Mouse (Mus musculus) limb, embryonic 12.5 days (tissue): ENCODE measurements around the gene Csdc2. TPM values are rescaled to one million over a fixed set of nuclear protein-coding genes. Genes with fewer than 3 reads are reported as not detected.
A peak's percentile ranks its signal among the peaks of the same experiment; 100 is the strongest.

Experiments
- ATAC-seq: fragments of 200-750 bp; cut with Nextera tagmentation; 2 replicates; pipeline ENCODE4 v1.8.0; 2017; ENCODE audit warnings: low read depth, moderate TSS enrichment; ENCODE audit not compliant: insufficient number of reproducible peaks, insufficient read depth, low FRiP score, low TSS enrichment
- H3K27ac ChIP-seq: fragments of 300-500 bp; sonication (generic); 2 replicates; pipeline ENCODE4 v1.5.1; 2016; ENCODE audit warnings: mild to moderate bottlenecking, moderate library complexity
- H3K27me3 ChIP-seq: fragments of 300-500 bp; sonication (generic); 2 replicates; pipeline ENCODE4 v1.6.1; 2016; ENCODE audit warnings: mild to moderate bottlenecking, moderate library complexity
- H3K36me3 ChIP-seq: fragments of 300-500 bp; sonication (generic); 2 replicates; pipeline ENCODE4 v1.6.1; 2016; ENCODE audit warnings: mild to moderate bottlenecking, moderate library complexity
- H3K4me1 ChIP-seq: fragments of 300-500 bp; sonication (generic); replicated peaks from 2 replicates; pipeline ENCODE4 v1.6.1; 2016
- H3K4me2 ChIP-seq: fragments of 300-500 bp; sonication (generic); 2 replicates; pipeline ENCODE4 v1.6.1; 2016; ENCODE audit warnings: mild to moderate bottlenecking, moderate library complexity
- H3K4me3 ChIP-seq: fragments of 300-500 bp; sonication (generic); replicated peaks from 2 replicates; pipeline ENCODE4 v1.5.1; 2016; ENCODE audit warnings: mild to moderate bottlenecking
- H3K9ac ChIP-seq: fragments of 300-500 bp; sonication (generic); replicated peaks from 2 replicates; pipeline ENCODE4 v1.6.1; 2016; ENCODE audit warnings: mild to moderate bottlenecking, moderate library complexity
- H3K9me3 ChIP-seq: fragments of 300-500 bp; sonication (generic); 2 replicates; pipeline ENCODE4 v1.6.1; 2016; ENCODE audit warnings: mild to moderate bottlenecking, moderate library complexity
- WGBS: fragments of 180-500 bp; shearing (Covaris S2); methylation state at CpG from one replicate; pipeline ENCODE4 v1.1.7; 2016; 5-methylcytosine and 5-hydroxymethylcytosine counted together
- polyA plus RNA-seq: library from polyadenylated mRNA; unstranded; fragments of >200 nt; fragmentation: Nextera tagmentation; extraction: Ambion mirVana; gene quantifications from 2 replicates; pipeline ENCODE4 v1.2.1, GENCODE M21; 2016

Csdc2 gene
- polyA plus RNA-seq, 1 experiment from 2014 or later, result 7.9 TPM

GRCm38 (mm10) chr15:81957598-81957997 is 21.0 kb downstream of the Csdc2 start:
- WGBS, result 84% methylated on average over 11 of the region's 11 CpGs
- Histone ChIP-seq H3K27me3 (no peaks in the 10 kb centered on the region), H3K4me3 (no peak overlapping the region), H3K36me3 (peaks cover 11% of the 10 kb centered on the region), H3K9me3 (no peaks in the 10 kb centered on the region), H3K27ac (no peak overlapping the region), H3K4me2 (no peak overlapping the region), H3K9ac (no peak overlapping the region), H3K4me1 (peaks cover 10% of the 10 kb centered on the region; the same call in 1 of the 2 replicates)
- no peak for ATAC-seq

GRCm38 (mm10) chr15:81958906-81959305 is 22.3 kb downstream of the Csdc2 start:
- Histone ChIP-seq H3K27ac (no peak overlapping the region), H3K27me3 (no peaks in the 10 kb centered on the region), H3K4me1 (peaks cover 10% of the 10 kb centered on the region; the same call in 1 of the 2 replicates), H3K9me3 (no peaks in the 10 kb centered on the region), H3K4me2 (no peak overlapping the region), H3K9ac (no peak overlapping the region), H3K4me3 (no peak overlapping the region), H3K36me3 (peaks cover 11% of the 10 kb centered on the region)
- ATAC-seq, result no peak
- 85% methylated on average over 3 of the region's 3 CpGs for WGBS

- H3K9me3 ChIP-seq, result no peaks in the 10 kb centered on the region
- no peaks in the 10 kb centered on the region for H3K36me3 ChIP-seq
- H3K27me3 ChIP-seq, result no peaks in the 10 kb centered on the region
- peaks cover 10% of the 10 kb centered on the region; the same call in 1 of the 2 replicates for H3K4me1 ChIP-seq
- H3K9ac ChIP-seq, result peak within 1 kb of the TSS; percentile 68
- peak within 1 kb of the TSS; percentile 100 for H3K4me2 ChIP-seq
- H3K4me3 ChIP-seq, result peak within 1 kb of the TSS; percentile 68
- peak; percentile 93 for ATAC-seq
- peak within 1 kb of the TSS; percentile 82 for H3K27ac ChIP-seq
- under 1% methylated on average over 75 of the region's 77 CpGs for WGBS
Measured at GRCm38 (mm10) chr15:81960171-81961077, 23.9 kb downstream of the Csdc2 start, which contains the start of gene Pmm1. Pmm1 (minus strand) TSS chr15:81960930.

GRCm38 (mm10) chr15:81961078-81961451 is 24.5 kb downstream of the Csdc2 start:
- no peaks in the 10 kb centered on the region for H3K27me3 ChIP-seq
- H3K27ac ChIP-seq, result no peak overlapping the region
- 5% methylated on average over 7 of the region's 8 CpGs for WGBS

GRCm38 (mm10) chr15:81964262-81964661 is 27.7 kb downstream of the Csdc2 start:
- no peak for ATAC-seq
- H3K4me1 ChIP-seq, result peaks cover 10% of the 10 kb centered on the region; the same call in 1 of the 2 replicates
- no peaks in the 10 kb centered on the region for H3K9me3 ChIP-seq
- H3K9ac ChIP-seq, result no peak overlapping the region
- H3K4me2 ChIP-seq, result no peak overlapping the region
- no peaks in the 10 kb centered on the region for H3K36me3 ChIP-seq
- H3K27me3 ChIP-seq, result no peaks in the 10 kb centered on the region
- WGBS, result 29% methylated on average over 1 of the region's 1 CpGs
- H3K4me3 ChIP-seq, result no peak overlapping the region
- no peak overlapping the region for H3K27ac ChIP-seq

More at GRCm38 (mm10) chr15:81961078-81961451, 24.5 kb downstream of the Csdc2 start:
- H3K4me3 ChIP-seq, result peak overlapping the region; percentile 68
- H3K4me1 ChIP-seq, result peaks cover 10% of the 10 kb centered on the region; the same call in 1 of the 2 replicates
- no peaks in the 10 kb centered on the region for H3K9me3 ChIP-seq
- no peaks in the 10 kb centered on the region for H3K36me3 ChIP-seq
- no peak overlapping the region; the same call in 1 of the 2 replicates for H3K9ac ChIP-seq
- peak overlapping the region; percentile 100 for H3K4me2 ChIP-seq
- ATAC-seq, result no peak

GRCm38 (mm10) chr15:81964980-81965545 is 28.5 kb downstream of the Csdc2 start:
- WGBS, result 64% methylated on average over 4 of the region's 4 CpGs
- H3K36me3 ChIP-seq, result no peaks in the 10 kb centered on the region
- no peak overlapping the region for H3K4me3 ChIP-seq
- no peak overlapping the region for H3K27ac ChIP-seq
- 0 out of 2 replicates have a peak, but pooled peaks cover 8% of the 10 kb centered on the region for H3K4me1 ChIP-seq
- no peak overlapping the region for H3K9ac ChIP-seq
- no peaks in the 10 kb centered on the region for H3K9me3 ChIP-seq
- no peaks in the 10 kb centered on the region for H3K27me3 ChIP-seq
- H3K4me2 ChIP-seq, result no peak overlapping the region
- no peak for ATAC-seq

GRCm38 (mm10) chr15:81966062-81966829 is 29.7 kb downstream of the Csdc2 start:
- WGBS, result 86% methylated on average over 10 of the region's 14 CpGs
- H3K36me3 ChIP-seq, result no peaks in the 10 kb centered on the region
- no peak overlapping the region for H3K27ac ChIP-seq
- H3K27me3 ChIP-seq, result no peaks in the 10 kb centered on the region
- no peak overlapping the region for H3K9ac ChIP-seq
- H3K4me2 ChIP-seq, result no peak overlapping the region
- ATAC-seq, result no peak
- H3K4me3 ChIP-seq, result no peak overlapping the region
- H3K4me1 ChIP-seq, result 0 out of 2 replicates have a peak, but pooled peaks cover 4% of the 10 kb centered on the region
- H3K9me3 ChIP-seq, result no peaks in the 10 kb centered on the region

- no peak for ATAC-seq
- Histone ChIP-seq H3K27me3 (no peaks in the 10 kb centered on the region), H3K4me3 (no peak overlapping the region), H3K36me3 (no peaks in the 10 kb centered on the region), H3K4me1 (0 out of 2 replicates have a peak, but pooled peaks cover 4% of the 10 kb centered on the region), H3K4me2 (no peak overlapping the region), H3K9ac (no peak overlapping the region), H3K27ac (no peak overlapping the region), H3K9me3 (peaks cover 6% of the 10 kb centered on the region)
- 86% methylated on average over 5 of the region's 5 CpGs for WGBS
Measured at GRCm38 (mm10) chr15:81967821-81968220, 31.3 kb downstream of the Csdc2 start.

- 69% methylated on average over 2 of the region's 2 CpGs for WGBS
- ATAC-seq, result no peak
Measured at GRCm38 (mm10) chr15:81968447-81968846, 31.9 kb downstream of the Csdc2 start.

GRCm38 (mm10) chr15:81969173-81969572 is 32.6 kb downstream of the Csdc2 start:
- H3K4me1 ChIP-seq, result 0 out of 2 replicates have a peak, but pooled peaks cover 4% of the 10 kb centered on the region
- no peaks in the 10 kb centered on the region for H3K36me3 ChIP-seq
- 51% methylated on average over 7 of the region's 7 CpGs for WGBS
- H3K27ac ChIP-seq, result no peak overlapping the region
- no peak for ATAC-seq
- no peak overlapping the region for H3K4me3 ChIP-seq
- H3K27me3 ChIP-seq, result no peaks in the 10 kb centered on the region
- H3K4me2 ChIP-seq, result no peak overlapping the region
- no peak overlapping the region for H3K9ac ChIP-seq
- H3K9me3 ChIP-seq, result peaks cover 10% of the 10 kb centered on the region

More at GRCm38 (mm10) chr15:81968447-81968846, 31.9 kb downstream of the Csdc2 start:
- Histone ChIP-seq H3K4me2 (no peak overlapping the region), H3K9me3 (peaks cover 10% of the 10 kb centered on the region), H3K27ac (no peak overlapping the region), H3K4me3 (no peak overlapping the region), H3K4me1 (0 out of 2 replicates have a peak, but pooled peaks cover 4% of the 10 kb centered on the region), H3K27me3 (no peaks in the 10 kb centered on the region), H3K36me3 (no peaks in the 10 kb centered on the region), H3K9ac (no peak overlapping the region)
